Mouse (Mus musculus) hindbrain, embryonic 14.5 days (tissue): ENCODE data around the gene Atp8a2. TPM values are rescaled to one million over a fixed set of nuclear protein-coding genes. Genes with fewer than 3 reads are reported as not detected.

Source experiments
- ATAC-seq: fragments of 200-750 bp; cut with Nextera tagmentation; 2 replicates; pipeline ENCODE4 v1.8.0; 2017; ENCODE audit warnings: moderate number of reproducible peaks, mild to moderate bottlenecking, moderate TSS enrichment, moderate library complexity; ENCODE audit not compliant: low FRiP score
- DNase-seq: peaks from one replicate; pipeline ENCODE4 v3.0.0-alpha.2; 2015; ENCODE audit warnings: low spot score
- H3K27ac ChIP-seq: fragments of 300-500 bp; sonication (generic); 2 replicates; pipeline ENCODE4 v1.5.1; 2014; ENCODE audit warnings: mild to moderate bottlenecking, moderate library complexity
- H3K27me3 ChIP-seq: fragments of 300-500 bp; sonication (generic); 2 replicates; pipeline ENCODE4 v1.6.1; 2014; ENCODE audit warnings: mild to moderate bottlenecking, low read length, mixed read lengths; ENCODE audit not compliant: control insufficient read depth, insufficient read depth
- H3K36me3 ChIP-seq: fragments of 300-500 bp; sonication (generic); replicated peaks from 2 replicates; pipeline ENCODE4 v1.6.1; 2014; ENCODE audit not compliant: control insufficient read depth, insufficient read depth
- H3K4me1 ChIP-seq: fragments of 300-500 bp; sonication (generic); replicated peaks from 2 replicates; pipeline ENCODE4 v1.6.1; 2014; ENCODE audit warnings: antibody characterized with exemption, low read length, mixed read lengths; ENCODE audit not compliant: control insufficient read depth, insufficient read depth
- H3K4me2 ChIP-seq: fragments of 300-500 bp; sonication (generic); replicated peaks from 2 replicates; pipeline ENCODE4 v1.6.1; 2014; ENCODE audit warnings: mild to moderate bottlenecking, moderate library complexity
- H3K4me3 ChIP-seq: fragments of 300-500 bp; sonication (generic); replicated peaks from 2 replicates; pipeline ENCODE4 v1.5.1; 2014; ENCODE audit warnings: mild to moderate bottlenecking, low read length
- H3K9ac ChIP-seq: fragments of 300-500 bp; sonication (generic); 2 replicates; pipeline ENCODE4 v1.6.1; 2014
- H3K9me3 ChIP-seq: fragments of 300-500 bp; sonication (generic); 2 replicates; pipeline ENCODE4 v1.6.1; 2016; ENCODE audit warnings: low read length; ENCODE audit not compliant: control insufficient read depth
- WGBS: fragments of 180-500 bp; shearing (Covaris S2); extraction: QIAGEN DNeasy Blood & Tissue Kit; methylation state at CpG from one replicate; pipeline ENCODE4 v1.1.7; 2014; 5-methylcytosine and 5-hydroxymethylcytosine counted together
- polyA plus RNA-seq: library from polyadenylated mRNA; unstranded; fragments of >200 nt; fragmentation: Nextera tagmentation; extraction: Ambion mirVana; gene quantifications from 2 replicates; pipeline ENCODE4 v1.2.1, GENCODE M21; 2014

The Atp8a2 gene
- polyA plus RNA-seq, 1 experiment from 2014 or later = 40.3 TPM

GRCm38 (mm10) chr14:59759900-59760493, 437.0 kb downstream of the Atp8a2 start:
- H3K4me1 ChIP-seq = no peaks in the 10 kb centered on the region
- ATAC-seq (no peak), DNase-seq (no peak)
- 83% methylated on average over 12 of the region's 12 CpGs for WGBS
- H3K4me2 ChIP-seq = no peak overlapping the region
- H3K4me3 ChIP-seq = no peak overlapping the region
- no peaks in the 10 kb centered on the region for H3K27me3 ChIP-seq
- no peaks in the 10 kb centered on the region for H3K9me3 ChIP-seq
- no peak overlapping the region for H3K27ac ChIP-seq
- no peaks in the 10 kb centered on the region for H3K36me3 ChIP-seq
- no peak overlapping the region for H3K9ac ChIP-seq

DNA sequence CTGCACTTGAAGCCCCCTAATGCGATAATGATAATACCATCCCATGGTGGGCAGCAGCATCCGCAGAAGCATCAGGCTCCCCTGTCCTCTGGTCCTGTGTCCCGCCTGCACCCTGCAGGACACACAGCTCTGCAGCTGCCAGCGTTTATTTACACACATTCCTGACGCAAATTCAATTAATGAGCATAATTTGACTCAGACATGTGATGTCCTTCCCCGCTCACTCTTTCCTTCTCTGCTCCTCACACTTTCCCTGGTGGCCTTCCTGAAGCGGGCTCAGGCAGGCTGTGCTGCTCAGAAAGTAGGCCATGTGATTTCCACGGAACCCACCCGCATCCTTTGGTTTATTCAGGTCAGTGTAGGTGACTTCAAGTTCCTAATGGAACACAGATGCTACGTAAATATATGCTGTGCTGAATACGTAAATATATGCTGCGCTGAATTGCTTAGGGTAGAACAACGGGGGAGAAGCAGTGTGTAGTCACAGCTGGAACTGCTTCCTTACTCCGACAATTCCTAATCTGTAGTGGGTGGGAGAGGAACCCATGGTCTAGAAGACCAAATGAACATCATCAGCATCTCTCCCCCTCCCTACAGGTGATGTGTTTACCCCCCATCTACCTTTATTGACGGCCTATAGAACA, 437.7 kb downstream of the Atp8a2 start:
- no peak overlapping the region for H3K4me2 ChIP-seq
- DNase-seq = no peak
- WGBS = 68% methylated on average over 15 of the region's 15 CpGs
- no peaks in the 10 kb centered on the region for H3K9me3 ChIP-seq
- H3K9ac ChIP-seq = no peak overlapping the region
- ATAC-seq = peak; percentile 37; the same call in 1 of the 2 replicates
- no peaks in the 10 kb centered on the region for H3K4me1 ChIP-seq
- H3K4me3 ChIP-seq = no peak overlapping the region
- H3K36me3 ChIP-seq = no peaks in the 10 kb centered on the region
- H3K27me3 ChIP-seq = no peaks in the 10 kb centered on the region
- no peak overlapping the region for H3K27ac ChIP-seq

DNA sequence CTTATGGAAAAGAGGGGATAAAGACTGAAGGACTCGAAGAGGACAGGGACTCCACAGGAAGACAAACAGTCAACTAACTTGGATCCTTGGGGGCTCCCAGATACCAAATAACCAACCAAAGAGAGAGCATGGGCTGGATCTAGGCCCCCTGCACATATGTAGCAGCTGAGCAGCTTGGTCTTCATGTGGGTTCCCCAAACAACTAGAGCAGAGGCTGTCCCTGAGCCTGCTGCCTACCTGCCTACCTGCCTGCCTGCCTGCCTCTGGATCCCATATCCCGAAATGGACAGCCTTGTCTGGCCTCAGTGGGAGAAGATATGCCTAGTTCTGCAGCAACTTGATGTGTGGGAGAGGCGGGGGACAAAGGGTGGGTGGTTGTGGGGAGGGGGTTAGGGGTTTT, 444.6 kb downstream of the Atp8a2 start:
- DNase-seq (no peak), ATAC-seq (no peak)
- no peaks in the 10 kb centered on the region for H3K4me1 ChIP-seq
- no peak overlapping the region for H3K9ac ChIP-seq
- 83% methylated on average over 3 of the region's 3 CpGs for WGBS
- H3K4me3 ChIP-seq = no peak overlapping the region
- no peak overlapping the region for H3K4me2 ChIP-seq
- H3K27ac ChIP-seq = no peak overlapping the region
- no peaks in the 10 kb centered on the region for H3K27me3 ChIP-seq
- H3K9me3 ChIP-seq = 0 out of 2 replicates have a peak, but pooled peaks cover 2% of the 10 kb centered on the region
- H3K36me3 ChIP-seq = no peaks in the 10 kb centered on the region

DNA sequence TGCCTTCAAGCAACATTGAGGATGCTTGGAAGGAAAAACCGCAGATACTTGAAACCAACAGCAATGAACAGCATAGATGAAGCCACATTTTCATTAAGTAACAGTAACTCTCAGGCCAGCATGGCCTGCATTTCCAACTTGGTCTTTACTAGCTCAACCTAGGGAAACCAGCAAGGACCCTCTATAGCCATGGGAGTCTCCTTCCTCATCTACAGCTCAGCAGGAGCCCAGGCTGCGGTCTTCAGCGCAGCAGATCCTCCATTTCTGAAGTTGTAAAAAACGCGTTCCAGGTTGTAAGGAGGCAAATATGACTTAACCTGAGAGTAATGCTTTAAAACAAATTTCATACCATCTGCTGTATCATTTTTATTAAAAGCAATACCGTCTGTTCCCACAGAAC, 447.0 kb downstream of the Atp8a2 start:
- Histone ChIP-seq H3K27ac (no peak overlapping the region), H3K36me3 (no peaks in the 10 kb centered on the region), H3K9me3 (0 out of 2 replicates have a peak, but pooled peaks cover 2% of the 10 kb centered on the region), H3K4me2 (no peak overlapping the region), H3K27me3 (peaks cover 11% of the 10 kb centered on the region), H3K4me1 (no peaks in the 10 kb centered on the region), H3K9ac (no peak overlapping the region), H3K4me3 (no peak overlapping the region)
- DNase-seq (no peak), ATAC-seq (no peak)
- WGBS = 77% methylated on average over 6 of the region's 6 CpGs

DNA sequence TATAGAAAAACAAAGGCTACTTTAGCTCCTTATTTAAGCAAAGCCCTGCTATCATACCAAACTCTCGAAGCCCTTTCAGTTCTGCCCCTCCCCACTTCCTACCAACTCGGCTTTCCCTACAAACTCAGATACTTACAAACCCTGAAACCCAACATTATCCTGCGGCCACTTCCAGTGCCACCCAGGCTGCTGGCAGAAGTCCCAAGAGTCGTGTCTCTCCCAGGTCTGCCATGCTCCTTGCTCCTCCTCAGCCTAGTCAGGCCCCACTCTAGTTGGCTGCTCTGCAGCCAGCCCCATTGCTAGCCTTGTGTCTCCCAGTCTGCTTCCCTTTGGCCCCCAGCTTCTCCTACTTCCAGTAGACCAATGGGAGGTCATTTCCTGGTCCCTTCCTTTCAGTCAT, 451.3 kb downstream of the Atp8a2 start:
- DNase-seq (no peak), ATAC-seq (no peak)
- 72% methylated on average over 4 of the region's 4 CpGs for WGBS
- Histone ChIP-seq H3K4me2 (no peak overlapping the region), H3K4me1 (no peaks in the 10 kb centered on the region), H3K9me3 (0 out of 2 replicates have a peak, but pooled peaks cover 2% of the 10 kb centered on the region), H3K27me3 (peaks cover 51% of the 10 kb centered on the region), H3K36me3 (no peaks in the 10 kb centered on the region), H3K9ac (no peak overlapping the region), H3K27ac (no peak overlapping the region), H3K4me3 (no peak overlapping the region)

- H3K4me1 ChIP-seq = peaks cover 12% of the 10 kb centered on the region
- no peaks in the 10 kb centered on the region for H3K9me3 ChIP-seq
- H3K9ac ChIP-seq = no peak overlapping the region
- H3K36me3 ChIP-seq = no peaks in the 10 kb centered on the region
- peaks cover 66% of the 10 kb centered on the region for H3K27me3 ChIP-seq
- H3K4me3 ChIP-seq = no peak overlapping the region
- WGBS = 92% methylated on average over 5 of the region's 5 CpGs
- H3K27ac ChIP-seq = no peak overlapping the region
- DNase-seq (no peak), ATAC-seq (no peak)
- H3K4me2 ChIP-seq = no peak overlapping the region
Measured at GRCm38 (mm10) chr14:59741752-59742151, 455.2 kb downstream of the Atp8a2 start.

- peaks cover 16% of the 10 kb centered on the region for H3K4me1 ChIP-seq
- no peak overlapping the region for H3K9ac ChIP-seq
- no peak overlapping the region for H3K4me2 ChIP-seq
- H3K27me3 ChIP-seq = peaks cover 65% of the 10 kb centered on the region
- ATAC-seq = no peak
- no peak for DNase-seq
- H3K27ac ChIP-seq = no peak overlapping the region
- no peaks in the 10 kb centered on the region for H3K9me3 ChIP-seq
- H3K36me3 ChIP-seq = no peaks in the 10 kb centered on the region
- WGBS = 65% methylated on average over 6 of the region's 6 CpGs
- no peak overlapping the region for H3K4me3 ChIP-seq
Measured at GRCm38 (mm10) chr14:59739446-59739845, 457.5 kb downstream of the Atp8a2 start.

- peaks cover 62% of the 10 kb centered on the region for H3K27me3 ChIP-seq
- H3K27ac ChIP-seq = peak overlapping the region; percentile 3; the same call in 1 of the 2 replicates
- H3K9me3 ChIP-seq = no peaks in the 10 kb centered on the region
- H3K9ac ChIP-seq = no peak overlapping the region
- 56% methylated on average over 8 of the region's 8 CpGs for WGBS
- H3K36me3 ChIP-seq = no peaks in the 10 kb centered on the region
- no peak for ATAC-seq
- H3K4me3 ChIP-seq = no peak overlapping the region
- H3K4me1 ChIP-seq = peaks cover 16% of the 10 kb centered on the region
- no peak overlapping the region for H3K4me2 ChIP-seq
- DNase-seq = no peak
Measured at GRCm38 (mm10) chr14:59737734-59738294, 459.2 kb downstream of the Atp8a2 start.

- no peak overlapping the region for H3K4me2 ChIP-seq
- 0 out of 2 replicates have a peak overlapping the region, but pooled peaks have one; percentile 0 for H3K9ac ChIP-seq
- H3K27ac ChIP-seq = peak overlapping the region; percentile 3; the same call in 1 of the 2 replicates
- 10% methylated on average over 9 of the region's 9 CpGs for WGBS
- DNase-seq (peak; percentile 56), ATAC-seq (peak; percentile 86)
- peaks cover 16% of the 10 kb centered on the region for H3K4me1 ChIP-seq
- peaks cover 62% of the 10 kb centered on the region for H3K27me3 ChIP-seq
- no peak overlapping the region for H3K4me3 ChIP-seq
- no peaks in the 10 kb centered on the region for H3K36me3 ChIP-seq
- no peaks in the 10 kb centered on the region for H3K9me3 ChIP-seq
Measured at GRCm38 (mm10) chr14:59736861-59737700, 459.9 kb downstream of the Atp8a2 start.
